Mouse (Mus musculus) megakaryocyte, adult 5-6 weeks (primary cell): ENCODE measurements around the gene Nlrp1a. TPM values are rescaled to one million over a fixed set of nuclear protein-coding genes. Genes with fewer than 3 reads are reported as not detected.

Source experiments
- ATAC-seq: 2 replicates; pipeline ENCODE4 v1.8.0; 2016; ENCODE audit warnings: mild to moderate bottlenecking, inconsistent platforms; ENCODE audit not compliant: poor library complexity, severe bottlenecking
- total RNA-seq, 2 experiments: library from RNA; stranded (forward) in 1 of 2; stranded (reverse) in 1 of 2; fragments of 153-499, 151-499 nt in 1 of 2; fragments of 221-1000, 200-1000 nt in 1 of 2; gene quantifications; 2 replicates each; pipeline versions ENCODE4 v1.2.3 to v1.2.4; 2015 to 2017

Nlrp1a gene
- total RNA-seq (2015) (13.3 and 16.1 TPM in 2 replicates), total RNA-seq (2017) (26.1 and 32.0 TPM in 2 replicates)

DNA sequence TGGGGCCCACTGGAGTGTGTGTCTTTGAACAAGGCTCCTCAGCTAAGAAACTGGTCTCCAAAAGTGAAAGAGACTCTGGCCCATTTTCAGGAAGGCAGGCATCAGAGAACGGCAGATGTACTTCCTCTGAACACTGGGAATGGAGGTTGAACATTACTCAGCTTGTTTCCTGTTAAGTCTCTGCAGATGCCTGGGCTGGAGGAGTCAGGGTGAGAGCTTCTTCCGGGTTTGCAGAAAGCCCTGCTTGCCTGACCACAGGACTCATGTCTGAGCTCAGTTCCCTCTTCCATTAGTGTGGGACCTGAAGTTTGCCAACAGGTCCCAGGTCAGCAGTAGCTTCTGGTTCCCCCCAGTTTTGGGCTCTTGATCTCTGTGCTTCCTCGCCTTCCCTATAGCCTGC is at the start of gene Nlrp1a:
Gene Nlrp1a, minus strand, starts transcription at position 44 of the 400 bp plus-strand sequence.
- peak; percentile 98 for ATAC-seq

DNA sequence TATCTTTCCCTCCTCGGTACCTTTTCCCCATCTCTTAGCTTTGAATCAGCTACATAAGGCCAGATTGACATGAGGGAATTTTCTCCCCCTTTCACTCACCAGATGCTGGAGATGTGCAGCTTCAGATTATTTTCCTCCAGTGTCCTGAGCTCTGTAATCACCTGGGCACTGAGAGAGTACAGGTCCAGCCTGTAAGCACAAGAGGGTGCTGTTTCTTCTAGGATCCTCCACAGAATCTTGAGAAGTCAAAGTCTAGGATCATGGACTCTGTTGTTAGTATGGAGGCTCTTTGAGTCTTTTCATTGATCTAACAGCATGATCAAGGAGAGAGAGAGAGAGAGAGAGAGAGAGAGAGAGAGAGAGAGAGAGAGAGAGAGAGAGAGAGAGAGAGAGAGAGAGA is 25.1 kb upstream of the Nlrp1a start:
- no peak for ATAC-seq

DNA sequence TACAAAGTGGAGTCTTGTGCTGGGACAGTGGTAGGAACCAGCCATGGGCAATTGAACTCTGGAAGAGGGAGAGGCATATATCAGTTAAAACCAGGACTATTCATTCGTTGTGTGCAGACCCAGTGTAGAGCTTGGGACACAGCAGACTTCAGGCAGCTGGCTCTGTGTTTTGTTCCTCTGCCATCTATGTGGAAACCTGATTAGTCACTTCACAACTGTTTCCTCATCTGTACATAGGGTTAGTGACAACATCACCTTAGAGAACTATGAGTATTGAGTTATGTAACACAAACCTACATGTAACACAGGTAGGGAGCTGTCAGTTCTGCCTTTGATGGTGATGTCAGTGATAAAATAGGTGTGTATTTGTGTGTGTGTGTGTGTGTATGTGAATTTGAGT is 19.6 kb upstream of the Nlrp1a start:
- ATAC-seq = peak; percentile 90

DNA sequence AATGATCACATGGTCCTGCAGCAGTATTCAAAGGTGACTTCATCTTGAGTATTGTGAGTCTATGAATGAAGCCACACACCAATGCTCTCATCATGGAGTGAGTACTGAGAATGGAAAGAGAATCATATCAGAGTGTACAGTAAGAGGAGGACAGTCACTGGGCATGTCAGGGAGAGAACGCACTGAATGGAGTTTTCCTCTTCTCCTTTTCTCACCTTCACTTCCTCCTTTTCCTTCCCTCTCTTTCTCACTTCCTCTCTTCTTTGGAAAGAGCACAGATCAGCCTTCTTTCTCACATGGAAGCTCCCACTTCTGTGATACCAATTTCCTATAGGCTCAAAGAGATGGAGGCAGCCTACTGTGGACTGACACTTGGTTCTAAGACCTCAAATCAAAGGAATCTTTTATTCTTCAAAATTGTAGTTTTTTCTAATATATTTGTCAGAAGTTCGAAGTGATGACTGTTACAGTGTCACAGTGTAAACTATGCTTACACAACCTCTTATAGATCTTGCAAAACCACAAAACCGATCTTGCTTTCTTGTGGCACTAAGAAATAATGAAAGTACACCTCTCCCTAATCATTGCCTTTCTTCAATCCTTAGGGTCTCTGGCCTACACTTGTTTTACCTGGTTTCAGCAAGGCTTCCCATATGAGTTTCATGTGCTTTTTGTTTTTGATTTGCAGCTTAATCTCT is 15.1 kb upstream of the Nlrp1a start:
- peak; percentile 69 for ATAC-seq

DNA sequence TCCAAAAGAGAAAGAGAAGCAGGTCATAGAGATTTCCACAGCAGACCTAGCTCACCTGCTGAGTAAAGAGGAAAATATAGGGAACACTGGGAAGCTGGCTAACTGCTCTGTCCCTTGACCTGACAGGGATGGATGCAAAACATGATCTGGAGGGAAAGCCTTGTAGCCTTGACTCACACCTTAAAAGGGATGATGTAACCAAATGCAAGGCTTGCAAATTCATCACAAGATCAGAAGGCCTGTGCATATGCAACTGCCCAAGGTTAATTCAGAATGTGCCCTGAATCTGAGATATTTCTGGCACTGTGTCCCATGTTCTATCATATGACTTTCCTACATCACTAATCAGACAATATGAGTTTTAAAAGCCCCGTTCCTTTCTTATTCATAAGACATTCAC is 10.8 kb upstream of the Nlrp1a start:
- ATAC-seq = no peak

DNA sequence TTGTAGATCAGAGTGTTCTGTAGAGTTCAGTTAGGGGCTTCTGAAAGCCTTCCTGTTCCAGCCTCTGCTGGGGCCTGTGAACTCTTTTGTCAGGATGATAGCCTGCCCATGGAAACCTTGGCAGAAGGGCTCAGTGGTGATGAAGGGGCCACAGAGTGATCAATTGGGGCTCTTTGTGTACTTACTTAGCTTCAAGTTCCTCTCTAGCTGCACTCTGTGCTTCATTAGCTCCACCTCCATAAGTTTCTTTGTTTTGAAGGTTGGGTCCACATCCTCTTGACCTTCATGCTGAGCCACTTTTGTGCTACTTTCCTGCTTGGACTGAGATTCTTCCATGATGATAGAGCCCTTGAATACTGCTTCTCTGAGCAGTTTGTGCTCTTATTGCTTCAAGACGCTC is 2.5 kb downstream of the Nlrp1a start:
- no peak for ATAC-seq

DNA sequence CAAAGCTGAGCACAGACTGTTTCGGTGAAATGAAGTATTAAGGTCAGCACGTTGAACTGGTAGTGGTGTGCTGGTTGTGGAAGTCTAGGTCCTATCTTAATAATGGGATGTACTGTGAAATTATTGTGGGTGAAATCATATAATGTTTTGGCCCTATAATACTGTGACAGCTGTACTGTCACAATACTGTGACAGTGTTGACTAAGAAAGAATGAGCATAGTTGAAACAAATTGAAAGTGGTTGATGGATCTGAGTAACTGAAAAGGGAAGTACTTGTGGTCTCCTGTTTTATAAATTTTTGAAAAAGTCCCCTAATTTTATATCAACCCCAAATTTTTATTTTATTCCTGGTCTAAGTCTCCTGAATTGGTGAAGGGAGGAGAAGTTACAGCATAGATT is 37.4 kb downstream of the Nlrp1a start:
- ATAC-seq = peak; percentile 43; the same call in 1 of the 2 replicates

GRCm38 (mm10) chr11:71106261-71107021 is 38.1 kb downstream of the Nlrp1a start:
- peak; percentile 64 for ATAC-seq

DNA sequence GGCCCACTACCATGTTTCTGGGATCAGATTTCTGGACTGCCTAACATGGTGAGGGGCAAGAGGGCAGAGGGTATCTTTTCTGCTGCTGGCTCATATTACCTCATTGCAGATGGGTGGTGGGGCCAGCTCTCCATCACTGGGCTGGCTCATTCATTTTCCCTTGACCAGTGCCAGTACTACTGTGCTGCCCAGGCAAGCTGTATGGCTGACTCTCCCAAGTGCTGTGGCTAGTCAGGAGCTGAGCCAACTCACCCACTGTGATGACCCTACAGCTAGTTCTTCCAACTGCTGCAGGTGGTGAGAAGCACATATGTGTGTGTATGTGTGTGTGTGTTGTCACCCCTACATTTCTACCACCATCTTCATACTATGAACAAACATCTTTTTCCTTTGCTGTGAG is 40.6 kb downstream of the Nlrp1a start:
- ATAC-seq = no peak

DNA sequence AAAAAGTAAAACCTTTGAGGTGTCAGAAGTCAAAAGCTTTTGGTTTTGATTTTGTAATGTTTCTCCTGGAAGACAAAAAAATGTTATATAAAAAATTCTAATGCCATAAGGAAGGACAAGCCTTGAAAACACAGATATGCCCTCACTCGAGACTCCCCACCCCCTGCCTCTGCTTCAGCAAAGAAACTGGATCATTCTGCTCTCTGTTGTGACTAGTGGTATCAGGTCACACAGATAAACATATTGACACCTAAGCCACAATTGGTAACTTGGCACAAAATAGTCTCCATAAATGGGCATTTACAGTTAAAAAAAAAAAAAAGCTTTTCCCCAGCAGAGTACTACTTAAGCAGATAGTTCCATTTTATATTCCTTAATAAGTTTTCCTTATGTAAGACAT is 68.2 kb downstream of the Nlrp1a start:
- ATAC-seq = no peak

- 0 out of 2 replicates have a peak, but pooled peaks have one; percentile 43 for ATAC-seq
Observed at GRCm38 (mm10) chr11:71052554-71052953, 92.0 kb downstream of the Nlrp1a start.

Other genes starting within 250 kb of the Nlrp1a start
- gene Nup88, start 174.7 kb downstream of the Nlrp1a start, total RNA-seq (2015) = 102 and 116 TPM in 2 replicates
- gene Nup88, start 174.7 kb downstream of the Nlrp1a start, total RNA-seq (2017) = 108 and 110 TPM in 2 replicates
- gene Rpain, start 174.5 kb downstream of the Nlrp1a start, total RNA-seq (2015) = 38.4 and 58.3 TPM in 2 replicates
- 14.7 and 19.2 TPM in 2 replicates for gene Rpain, start 174.5 kb downstream of the Nlrp1a start, total RNA-seq (2017)
- 112 and 122 TPM in 2 replicates for gene C1qbp, start 161.7 kb downstream of the Nlrp1a start, total RNA-seq (2015)
- gene C1qbp, start 161.7 kb downstream of the Nlrp1a start, total RNA-seq (2017) = 18.3 and 25.8 TPM in 2 replicates
- gene Dhx33, start 140.3 kb downstream of the Nlrp1a start, total RNA-seq (2015) = 5.1 and 8.4 TPM in 2 replicates
- 10.7 and 17.0 TPM in 2 replicates for gene Dhx33, start 140.3 kb downstream of the Nlrp1a start, total RNA-seq (2017)
- 30.2 and 31.4 TPM in 2 replicates for gene Mis12, start 125.1 kb downstream of the Nlrp1a start, total RNA-seq (2015)
- gene Mis12, start 125.1 kb downstream of the Nlrp1a start, total RNA-seq (2017) = 43.4 and 60.9 TPM in 2 replicates
- gene Derl2, start 124.9 kb downstream of the Nlrp1a start, total RNA-seq (2015) = 33.5 and 40.9 TPM in 2 replicates
- gene Derl2, start 124.9 kb downstream of the Nlrp1a start, total RNA-seq (2017) = 44.4 and 47.7 TPM in 2 replicates
- not detected in 2 replicates for gene 6330403K07Rik, start 111.2 kb downstream of the Nlrp1a start, total RNA-seq (2015)
- not detected in 2 replicates for gene 6330403K07Rik, start 111.2 kb downstream of the Nlrp1a start, total RNA-seq (2017)
- gene Nlrp1b, start 86.0 kb upstream of the Nlrp1a start, total RNA-seq (2015) = 4.1 and 5.6 TPM in 2 replicates
- 5.5 and 9.8 TPM in 2 replicates for gene Nlrp1b, start 86.0 kb upstream of the Nlrp1a start, total RNA-seq (2017)